Comparison of ENCODE assay signal across 10 mouse cellular contexts in genomic region chr2:173173008-173173407, GRCm38 (mm10). TPM values are rescaled to one million over a fixed set of nuclear protein-coding genes. Genes with fewer than 3 reads are reported as not detected.
DNase-seq lines count a peak whose midpoint lies in the region; ATAC-seq and TF ChIP-seq lines count a peak whose summit lies in the region.
"Had no signal": no experiment of that assay in that cellular context is flagged by ENCODE, and none has a peak within 500 bp of the region (broad histone marks: within the 10 kb centered on the region; RNA-seq: fewer than 3 reads in every experiment).

No protein-coding gene starts in this region.

- peak overlapping the region; percentile 62 for H3K4me2 ChIP-seq in hindbrain, embryonic 15.5 days
- H3K4me2 ChIP-seq in stomach, postnatal 0 days (replicated peaks; ENCODE audit: low read depth), result peak overlapping the region; percentile 3

- ATAC-seq in hindbrain, embryonic 15.5 days (ENCODE audit: low FRiP score, low read depth), result peak; percentile 40; the same call in 1 of the 2 replicates
- ATAC-seq in stomach, postnatal 0 days (ENCODE audit: low FRiP score, low TSS enrichment), result no peak

- H3K27me3 ChIP-seq in hindbrain, embryonic 15.5 days, result no peaks in the 10 kb centered on the region
- no peaks in the 10 kb centered on the region for H3K27me3 ChIP-seq in stomach, postnatal 0 days (ENCODE audit: control insufficient read depth, insufficient read depth, low read length)

- peak overlapping the region; percentile 92 for H3K27ac ChIP-seq in hindbrain, embryonic 15.5 days (replicated peaks)
- peak overlapping the region; percentile 90 for H3K27ac ChIP-seq in stomach, postnatal 0 days (replicated peaks)

- H3K9me3 ChIP-seq in hindbrain, embryonic 15.5 days, result no peaks in the 10 kb centered on the region
- H3K9me3 ChIP-seq in stomach, postnatal 0 days (ENCODE audit: control insufficient read depth, low read length), result no peaks in the 10 kb centered on the region

- WGBS in hindbrain, embryonic 15.5 days, result 0% methylated on average over 2 of the region's 2 CpGs
- WGBS in stomach, postnatal 0 days, result 33% methylated on average over 2 of the region's 2 CpGs

- no peak for TF ChIP-seq CTCF in stomach, postnatal 0 days (IDR thresholded peaks at IDR 0.05; ENCODE audit: low read depth)

- no peak for TF ChIP-seq EP300 in stomach, postnatal 0 days (optimal IDR thresholded peaks at IDR 0.05)

- H3K9ac ChIP-seq in hindbrain, embryonic 15.5 days, result no peak overlapping the region
- no peak overlapping the region for H3K9ac ChIP-seq in stomach, postnatal 0 days (ENCODE audit: low read length)

- H3K4me1 ChIP-seq in hindbrain, embryonic 15.5 days (replicated peaks), result peaks cover 52% of the 10 kb centered on the region
- peaks cover 16% of the 10 kb centered on the region; the same call in 1 of the 2 replicates for H3K4me1 ChIP-seq in stomach, postnatal 0 days (replicated peaks; ENCODE audit: control insufficient read depth, insufficient read depth)

- no peaks in the 10 kb centered on the region for H3K36me3 ChIP-seq in hindbrain, embryonic 15.5 days
- H3K36me3 ChIP-seq in stomach, postnatal 0 days (ENCODE audit: control insufficient read depth, insufficient read depth, low read length), result no peaks in the 10 kb centered on the region

- peak; percentile 16 to 59 for DNase-seq in adrenal gland, adult (ENCODE audit: inconsistent age in 2 of 2, low spot score in 1 of 2)
- no peak for DNase-seq in adrenal gland, postnatal 25 days
- peak; percentile 15 for DNase-seq in ovary, postnatal 36 days (ENCODE audit: low spot score)
- DNase-seq in ovary, postnatal 10 days (ENCODE audit: low spot score), result no peak
- DNase-seq in lung, postnatal 25 days (ENCODE audit: low spot score), result peak; percentile 18
- no peak for DNase-seq in stomach, postnatal 0 days (ENCODE audit: low spot score)
- DNase-seq in cerebellum, postnatal 14 days, result no peak

- no peak overlapping the region for H3K4me3 ChIP-seq in hindbrain, embryonic 15.5 days
- no peak overlapping the region for H3K4me3 ChIP-seq in stomach, postnatal 0 days (ENCODE audit: low read depth, low read length)

RNA-seq across cellular contexts. Expression of gene Pck1, which starts 20.2 kb away (rescaled TPM):
- 420 and 690 TPM in 2 replicates for total RNA-seq in adrenal gland, postnatal 25 days (2021)
- not detected in 2 replicates for polyA plus RNA-seq in hindbrain, embryonic 15.5 days (2015; fragmentation: Nextera tagmentation; extraction: Ambion mirVana)
- 0.59 and 0.70 TPM in 2 replicates for polyA plus RNA-seq in stomach, postnatal 0 days (2015; fragmentation: Nextera tagmentation; extraction: Ambion mirVana)

RNA-seq across cellular contexts. Expression of gene Zbp1, which starts 45.7 kb away (rescaled TPM):
- total RNA-seq in adrenal gland, postnatal 25 days (2021), result 2.6 and 3.5 TPM in 2 replicates
- 0.25 and 1.6 TPM in 2 replicates for polyA plus RNA-seq in hindbrain, embryonic 15.5 days (2015; fragmentation: Nextera tagmentation; extraction: Ambion mirVana)
- polyA plus RNA-seq in stomach, postnatal 0 days (2015; fragmentation: Nextera tagmentation; extraction: Ambion mirVana), result 4.6 and 5.0 TPM in 2 replicates

RNA-seq across cellular contexts. Expression of gene Ctcfl, which starts 53.7 kb away (rescaled TPM):
- 0.09 TPM in 1 of 2 replicates, not detected in the other for total RNA-seq in adrenal gland, postnatal 25 days (2021)
- polyA plus RNA-seq in hindbrain, embryonic 15.5 days (2015; fragmentation: Nextera tagmentation; extraction: Ambion mirVana), result 0.04 and 0.10 TPM in 2 replicates
- 0.07 TPM in 1 of 2 replicates, not detected in the other for polyA plus RNA-seq in stomach, postnatal 0 days (2015; fragmentation: Nextera tagmentation; extraction: Ambion mirVana)
- total RNA-seq: adrenal gland, adult 18-20 months had no signal
- polyA plus RNA-seq: large intestine, adult 2 months had no signal

Comparison
In these comparisons a context has a peak if more than half of its experiments do, and no peak if none do; other contexts are left out.
1. DNase-seq: peak in adrenal gland, adult (2 of 2), ovary, postnatal 36 days (single experiment) and lung, postnatal 25 days (single experiment); none in adrenal gland, postnatal 25 days (single experiment), ovary, postnatal 10 days (single experiment), stomach, postnatal 0 days (single experiment) and cerebellum, postnatal 14 days (0 of 2).